Mouse (Mus musculus) fibroblast of lung, adult 2 months (primary cell): ENCODE results near the gene Tmem151a.
"Not testable (repeated sequence)": the region's sequence is repeated elsewhere in the genome, so short reads cannot be mapped to it uniquely, and the experiment has no call there.

Experiments
- DNase-seq: peaks from one replicate; pipeline ENCODE4 v3.0.0-alpha.2; 2011; ENCODE audit warnings: low read depth

Gene Tmem151a

GRCm38 (mm10) chr19:5094243-5094632 lies 8.9 kb upstream of the Tmem151a start:
- peak; percentile 60 for DNase-seq

- DNase-seq = no peak
Observed at GRCm38 (mm10) chr19:5093481-5094242, 8.3 kb upstream of the Tmem151a start.

- no peak for DNase-seq
Observed at GRCm38 (mm10) chr19:5092083-5092482, 6.8 kb upstream of the Tmem151a start.

- no peak for DNase-seq
Observed at GRCm38 (mm10) chr19:5089324-5089723, 4.0 kb upstream of the Tmem151a start.

GRCm38 (mm10) chr19:5087884-5088728 lies 2.8 kb upstream of the Tmem151a start, which contains the start of gene Yif1a:
Yif1a (plus strand) TSS chr19:5088538.
- peak; percentile 98 for DNase-seq

GRCm38 (mm10) chr19:5086533-5086932 lies 1.2 kb upstream of the Tmem151a start:
- DNase-seq = not testable (repeated sequence)

- DNase-seq = no peak
Observed at GRCm38 (mm10) chr19:5084834-5085144, 542 bp downstream of the Tmem151a start.

GRCm38 (mm10) chr19:5083961-5084833 lies 1.1 kb downstream of the Tmem151a start:
- DNase-seq = no peak

- DNase-seq = no peak
Observed at GRCm38 (mm10) chr19:5082596-5082995, 2.7 kb downstream of the Tmem151a start.

- DNase-seq = no peak
Observed at GRCm38 (mm10) chr19:5082005-5082404, 3.3 kb downstream of the Tmem151a start.

- no peak for DNase-seq
Observed at GRCm38 (mm10) chr19:5079279-5079678, 6.1 kb downstream of the Tmem151a start.

- DNase-seq = no peak
Observed at GRCm38 (mm10) chr19:5073518-5073917, 11.8 kb downstream of the Tmem151a start.

- no peak for DNase-seq
Observed at GRCm38 (mm10) chr19:5073028-5073427, 12.3 kb downstream of the Tmem151a start.

- no peak for DNase-seq
Observed at GRCm38 (mm10) chr19:5072389-5073019, 12.8 kb downstream of the Tmem151a start.

GRCm38 (mm10) chr19:5071545-5072369 lies 13.6 kb downstream of the Tmem151a start:
- peak; percentile 92 for DNase-seq

- DNase-seq = no peak
Observed at GRCm38 (mm10) chr19:5071077-5071476, 14.3 kb downstream of the Tmem151a start.

- DNase-seq = no peak
Observed at GRCm38 (mm10) chr19:5069978-5070377, 15.4 kb downstream of the Tmem151a start.

- DNase-seq = no peak
Observed at GRCm38 (mm10) chr19:5069486-5069885, 15.8 kb downstream of the Tmem151a start.

GRCm38 (mm10) chr19:5068570-5069234 lies 16.6 kb downstream of the Tmem151a start:
- DNase-seq = no peak

GRCm38 (mm10) chr19:5067867-5068569 lies 17.3 kb downstream of the Tmem151a start, which contains the start of gene Cd248:
Cd248 (plus strand) TSS chr19:5068078.
- DNase-seq = no peak
